Mouse (Mus musculus): ENCODE results near the gene Gm28308. TPM values are rescaled to one million over a fixed set of nuclear protein-coding genes. Genes with fewer than 3 reads are reported as not detected.
A peak's percentile ranks its signal among the peaks of the same experiment; 100 is the strongest.

Gene Gm28308
- total RNA-seq, 2 experiments from 2014 or later: not detected

DNA sequence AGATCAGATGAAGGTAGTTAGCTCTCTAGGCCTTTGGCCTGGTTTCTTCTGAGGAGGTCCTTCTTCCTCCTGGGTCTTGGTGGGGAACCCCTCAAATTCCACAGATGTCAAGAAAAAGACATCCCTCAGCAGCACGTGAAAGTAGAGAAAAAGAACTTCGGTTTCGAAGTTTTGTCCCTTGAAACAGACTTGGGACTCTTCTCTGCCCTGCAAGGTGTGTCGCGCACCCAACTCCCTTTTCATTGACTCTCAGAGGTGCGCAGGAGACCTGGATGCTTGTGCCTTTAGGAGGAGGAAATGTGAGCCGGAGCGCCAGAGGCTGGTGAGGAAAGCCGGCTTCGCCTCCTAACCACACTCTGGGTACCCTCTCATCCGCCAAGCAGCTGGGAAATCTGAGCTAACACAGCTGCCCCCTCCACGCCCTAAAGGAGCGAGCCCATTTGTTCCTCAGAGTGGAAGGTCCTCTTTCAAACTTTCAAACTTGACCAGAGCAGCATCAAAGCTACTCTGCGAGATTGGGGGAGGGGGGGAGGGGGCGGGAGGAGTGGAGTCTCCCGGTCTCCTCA, 62.7 kb downstream of the Gm28308 start:
- DNase-seq (ENCODE audit: low spot score): no peak
- intact Hi-C loops (cut with DNase I): no loop called here

DNA sequence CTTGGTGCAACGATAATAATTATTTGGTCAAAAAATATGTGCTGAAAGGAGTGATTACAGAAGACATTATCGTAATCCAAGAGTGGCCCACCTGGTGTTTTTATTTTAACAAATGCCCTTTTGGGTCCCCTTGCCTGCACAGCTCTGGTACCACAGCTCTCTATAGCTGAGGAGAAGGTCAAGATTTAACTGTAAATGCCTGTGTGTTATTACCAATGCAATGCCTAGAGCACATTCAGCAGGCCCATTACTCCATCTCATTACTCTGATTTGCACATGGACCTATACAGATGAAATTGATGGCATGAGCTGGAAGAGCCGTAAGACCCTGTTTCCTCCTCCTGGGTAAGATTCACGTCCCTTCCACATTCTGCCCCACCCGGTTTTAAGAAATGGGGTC, 74.0 kb downstream of the Gm28308 start:
- DNase-seq (ENCODE audit: low spot score): no peak
- intact Hi-C loops (cut with DNase I): no loop called here

DNA sequence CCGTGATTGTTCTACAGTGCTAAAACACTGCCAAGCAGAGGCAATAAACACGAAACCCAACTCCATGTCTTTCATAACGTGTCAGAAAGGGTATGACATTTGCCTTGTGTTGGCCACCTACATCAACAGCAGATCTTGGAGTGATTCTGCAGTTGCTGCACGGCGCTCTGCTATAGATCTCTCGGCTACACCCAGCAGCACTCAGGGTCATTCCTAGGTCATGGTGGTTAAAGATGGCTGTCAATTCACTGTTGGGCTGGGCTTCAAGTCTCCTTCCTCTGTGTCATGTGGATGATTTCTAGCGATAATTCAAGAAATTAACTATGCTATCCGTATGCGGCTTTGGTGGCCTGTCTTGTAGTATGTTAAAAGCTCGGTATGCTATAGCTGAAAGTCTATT, 74.6 kb downstream of the Gm28308 start:
- intact Hi-C loops (cut with DNase I): no loop called here
- DNase-seq (ENCODE audit: low spot score): no peak

DNA sequence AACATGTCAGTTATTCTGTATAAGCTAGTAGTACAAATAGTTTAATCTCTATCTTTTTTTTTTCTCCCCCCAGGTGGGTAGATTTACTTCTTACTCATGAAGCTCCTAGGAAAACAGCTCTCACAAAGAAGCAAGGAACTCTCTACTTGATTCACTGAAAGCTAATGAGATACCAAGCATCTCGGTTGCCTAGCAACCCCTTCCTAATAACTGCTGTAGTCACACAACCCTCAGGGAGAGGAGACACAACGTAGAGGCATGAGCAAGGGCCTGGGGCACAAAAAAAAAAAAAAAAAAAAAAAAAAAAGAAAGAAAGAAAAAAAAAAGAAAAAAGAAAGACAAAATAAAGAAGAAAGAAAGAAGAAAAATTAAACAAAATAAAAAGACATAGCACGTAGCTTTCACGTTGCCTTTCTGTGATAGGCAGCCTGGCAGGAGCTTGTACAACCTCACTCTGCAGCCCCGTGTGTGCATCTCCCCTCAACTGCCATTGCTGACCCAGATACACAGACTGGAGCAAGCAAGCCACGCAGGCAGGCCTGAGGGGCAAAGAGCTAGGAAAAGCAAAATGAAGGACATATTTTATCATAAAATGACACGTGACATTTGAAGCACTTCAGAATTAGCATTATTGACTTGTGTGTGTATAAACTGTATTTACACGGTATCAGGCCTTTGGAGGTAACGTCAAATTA, 75.2 kb downstream of the Gm28308 start:
- no peak for DNase-seq (ENCODE audit: low spot score)
- intact Hi-C loops (cut with DNase I): no loop called here

DNA sequence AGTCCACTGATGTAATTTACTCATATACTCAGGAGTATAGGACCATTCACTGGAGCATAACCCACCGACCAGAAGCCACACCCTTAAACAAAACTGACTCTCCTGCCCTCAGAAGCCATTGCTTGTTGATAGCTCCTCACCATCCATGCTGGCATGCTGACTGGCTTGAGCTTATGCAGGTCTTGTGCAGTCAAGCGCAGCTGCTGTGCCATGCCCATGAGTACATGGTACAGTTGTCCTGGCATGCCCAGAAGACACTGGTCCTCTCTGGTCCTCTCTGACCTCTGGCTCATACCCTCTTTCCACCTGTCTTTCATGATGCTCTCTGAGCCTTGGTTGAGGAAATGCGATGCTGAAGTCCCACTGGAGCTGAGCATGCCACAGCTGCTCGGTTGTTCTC, 89.5 kb downstream of the Gm28308 start:
- no peak for DNase-seq (ENCODE audit: low spot score)

DNA sequence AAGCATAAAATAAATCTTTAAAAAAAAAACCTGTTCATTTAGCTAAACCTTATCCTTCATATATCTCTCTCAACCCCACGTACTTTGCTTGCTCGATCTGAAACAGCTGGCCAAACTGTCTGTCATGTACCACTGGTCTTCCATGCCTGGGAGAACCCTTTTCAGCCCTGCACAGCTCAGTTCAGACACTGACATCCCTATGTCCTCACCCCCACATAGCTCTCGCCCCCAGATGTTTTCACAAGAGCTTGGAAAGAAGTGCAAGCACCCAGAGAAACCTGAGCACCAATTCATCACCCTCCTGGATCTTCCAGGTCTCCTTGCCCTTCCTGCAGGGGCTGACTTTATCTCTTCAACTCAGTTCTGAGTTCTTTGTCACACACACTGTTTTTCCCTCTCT, 92.0 kb downstream of the Gm28308 start:
- intact Hi-C loops (cut with DNase I): no loop called here

More for the DNA sequence above, 89.5 kb downstream of the Gm28308 start:
- intact Hi-C loops (cut with DNase I): no loop called here

DNA sequence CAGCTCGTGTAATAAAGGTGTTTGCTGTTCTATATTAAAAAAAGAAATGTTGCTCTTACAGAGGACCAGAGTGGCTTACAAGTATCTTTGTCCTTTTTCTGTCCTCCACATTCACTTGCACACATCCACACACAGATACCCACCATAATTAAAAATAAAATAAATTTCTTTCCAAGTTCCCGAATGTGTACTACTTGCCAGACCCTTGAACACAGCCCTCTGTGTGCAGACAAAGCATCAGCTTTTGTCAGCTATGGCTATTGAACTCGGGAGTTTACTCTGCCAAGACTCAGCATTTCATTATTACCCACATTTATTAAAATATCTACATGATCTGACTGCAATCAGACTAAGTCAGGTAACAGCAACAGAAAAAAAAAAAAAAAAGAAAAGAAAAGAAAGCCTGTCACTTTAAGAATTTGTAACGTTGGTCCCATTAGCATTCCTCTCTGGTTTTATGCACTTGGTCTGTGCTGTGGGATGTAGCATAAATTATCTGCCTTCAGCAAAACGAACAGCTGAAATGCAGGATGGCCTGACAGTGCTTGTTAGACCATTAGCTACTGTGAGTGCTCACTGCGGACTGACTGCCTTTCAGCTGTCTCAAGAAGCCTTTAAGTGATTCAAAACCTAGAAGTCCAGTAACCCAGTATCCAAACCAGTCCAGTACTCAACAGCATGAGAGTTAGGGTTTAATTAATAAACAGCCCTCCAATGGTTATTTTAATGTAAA, 94.1 kb downstream of the Gm28308 start:
- intact Hi-C loops (cut with DNase I): no loop called here

More for the DNA sequence above, 92.0 kb downstream of the Gm28308 start:
- no peak for DNase-seq (ENCODE audit: low spot score)

DNA sequence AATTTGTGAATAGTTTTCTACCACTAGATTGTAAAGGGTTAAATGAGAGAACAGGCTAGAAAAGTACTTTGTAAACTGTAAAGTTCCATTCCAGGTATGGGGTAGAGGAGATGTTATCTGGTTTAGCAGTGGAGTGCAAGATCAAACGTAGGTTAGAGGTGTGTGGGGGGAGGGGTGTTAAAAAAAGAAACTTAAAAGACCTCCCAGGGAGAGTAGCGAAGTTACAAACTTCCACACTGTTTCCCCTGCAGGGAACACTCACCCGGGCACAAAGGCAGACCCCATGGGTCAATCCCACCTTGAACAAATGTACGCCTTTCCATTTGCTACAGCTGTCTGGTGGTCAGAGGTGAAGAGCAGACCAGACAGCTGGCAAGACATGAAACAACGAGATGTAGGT, 97.2 kb downstream of the Gm28308 start:
- intact Hi-C loops (cut with DNase I): no loop called here

More for the DNA sequence above, 94.1 kb downstream of the Gm28308 start:
- no peak for DNase-seq (ENCODE audit: low spot score)

More for the DNA sequence above, 97.2 kb downstream of the Gm28308 start:
- no peak for DNase-seq (ENCODE audit: low spot score)

Small RNA genes within 50 kb of the gene (microRNA-seq; reads per million reads assigned to microRNA genes)
- 123 reads per million, percentile 61 among the genes with 10 or more reads in this experiment for gene Mir196b

Other genes starting within 250 kb of the Gm28308 start
- gene Skap2, start 200.8 kb downstream of the Gm28308 start, total RNA-seq (2021): 1 to 10 TPM; 6.9 to 7.8 TPM
- gene Hoxa1, start 55.0 kb downstream of the Gm28308 start, total RNA-seq (2021): under 1 TPM in 1 of 2 experiments, not detected in 1; 0.16 TPM
- under 1 TPM; 0.31 to 0.34 TPM for gene Hoxa2, start 48.5 kb downstream of the Gm28308 start, total RNA-seq (2021)
- not detected for gene 5730596B20Rik, start 35.8 kb downstream of the Gm28308 start, total RNA-seq (2021)
- gene Hoxa4, start 21.6 kb downstream of the Gm28308 start, total RNA-seq (2021): under 1 TPM; 0.22 to 0.36 TPM
- gene Hoxa5, start 8.8 kb downstream of the Gm28308 start, total RNA-seq (2021): 1 to 10 TPM in 1 of 2 experiments, under 1 TPM in 1; 0.52 to 1.3 TPM
- not detected for gene Hoxa6, start 4.6 kb downstream of the Gm28308 start, total RNA-seq (2021)
- gene Hoxa3, start within 50 bp of the Gm28308 start, total RNA-seq (2021): 1 to 10 TPM in 1 of 2 experiments, under 1 TPM in 1; 0.48 to 1.0 TPM
- under 1 TPM; 0.31 to 0.44 TPM for gene Hoxa7, start 8.5 kb upstream of the Gm28308 start, total RNA-seq (2021)
- not detected for gene Hoxa9, start 17.8 kb upstream of the Gm28308 start, total RNA-seq (2021)
- not detected for gene Hoxa10, start 27.5 kb upstream of the Gm28308 start, total RNA-seq (2021)
- gene Hoxa11, start 32.5 kb upstream of the Gm28308 start, total RNA-seq (2021): not detected
- not detected for gene Hoxa13, start 47.5 kb upstream of the Gm28308 start, total RNA-seq (2021)
- gene Evx1, start 100.2 kb upstream of the Gm28308 start, total RNA-seq (2021): not detected